Mouse (Mus musculus) frontal cortex, adult (tissue): ENCODE measurements around the gene Pcbd2.
"Not testable (repeated sequence)": the region's sequence is repeated elsewhere in the genome, so short reads cannot be mapped to it uniquely, and the experiment has no call there.

ENCODE experiments used
- ATAC-seq: cut with Nextera tagmentation; 2 replicates; pipeline ENCODE4 v1.9.2; 2017; ENCODE audit warnings: mild to moderate bottlenecking, moderate library complexity, mixed read lengths; ENCODE audit not compliant: low TSS enrichment

Gene Pcbd2

GRCm38 (mm10) chr13:55727120-55727838 lies at the start of gene Pcbd2:
Pcbd2 (plus strand) TSS chr13:55727368.
- ATAC-seq, result peak; percentile 74

- no peak for ATAC-seq
Observed at GRCm38 (mm10) chr13:55682201-55682600, 45.0 kb upstream of the Pcbd2 start.

GRCm38 (mm10) chr13:55683581-55683980 lies 43.6 kb upstream of the Pcbd2 start:
- ATAC-seq, result no peak

GRCm38 (mm10) chr13:55686107-55686633 lies 41.0 kb upstream of the Pcbd2 start:
- ATAC-seq, result no peak

- ATAC-seq, result no peak
Observed at GRCm38 (mm10) chr13:55687927-55688602, 39.1 kb upstream of the Pcbd2 start.

- peak; percentile 99 for ATAC-seq
Observed at GRCm38 (mm10) chr13:55692535-55693242, 34.5 kb upstream of the Pcbd2 start, which contains the start of gene B230219D22Rik. B230219D22Rik (plus strand) TSS chr13:55693124.

- ATAC-seq, result peak; percentile 71
Observed at GRCm38 (mm10) chr13:55693243-55693721, 33.9 kb upstream of the Pcbd2 start.

GRCm38 (mm10) chr13:55694110-55694509 lies 33.1 kb upstream of the Pcbd2 start:
- ATAC-seq, result no peak

GRCm38 (mm10) chr13:55695989-55696388 lies 31.2 kb upstream of the Pcbd2 start:
- not testable (repeated sequence) for ATAC-seq

GRCm38 (mm10) chr13:55704301-55704700 lies 22.9 kb upstream of the Pcbd2 start:
- ATAC-seq, result no peak

- ATAC-seq, result no peak
Observed at GRCm38 (mm10) chr13:55712846-55713245, 14.3 kb upstream of the Pcbd2 start.

- ATAC-seq, result peak; percentile 89
Observed at GRCm38 (mm10) chr13:55714501-55715166, 12.5 kb upstream of the Pcbd2 start, which contains the start of gene Txndc15. Txndc15 (plus strand) TSS chr13:55714650.

GRCm38 (mm10) chr13:55715167-55715512 lies 12.0 kb upstream of the Pcbd2 start:
- peak; percentile 31 for ATAC-seq

GRCm38 (mm10) chr13:55715908-55716510 lies 11.2 kb upstream of the Pcbd2 start:
- ATAC-seq, result no peak

- peak; percentile 6; the same call in 1 of the 2 replicates for ATAC-seq
Observed at GRCm38 (mm10) chr13:55721516-55721915, 5.7 kb upstream of the Pcbd2 start.

- peak; percentile 65 for ATAC-seq
Observed at GRCm38 (mm10) chr13:55721995-55722394, 5.2 kb upstream of the Pcbd2 start.

GRCm38 (mm10) chr13:55726598-55727119 lies 509 bp upstream of the Pcbd2 start:
- no peak for ATAC-seq

- ATAC-seq, result peak; percentile 68
Observed at GRCm38 (mm10) chr13:55727839-55728238, 671 bp downstream of the Pcbd2 start.

- no peak for ATAC-seq
Observed at GRCm38 (mm10) chr13:55730716-55731115, 3.5 kb downstream of the Pcbd2 start.

GRCm38 (mm10) chr13:55732121-55732520 lies 5.0 kb downstream of the Pcbd2 start:
- no peak for ATAC-seq
